Mouse (Mus musculus): ENCODE results near the gene Ttc4.

Gene Ttc4

GRCm38 (mm10) chr4:106678442-106679118 lies at the start of gene Ttc4:
Ttc4 (minus strand) TSS chr4:106678944.
- peak; percentile 69 to 86 for DNase-seq (ENCODE audit: low spot score in 2 of 2)

DNA sequence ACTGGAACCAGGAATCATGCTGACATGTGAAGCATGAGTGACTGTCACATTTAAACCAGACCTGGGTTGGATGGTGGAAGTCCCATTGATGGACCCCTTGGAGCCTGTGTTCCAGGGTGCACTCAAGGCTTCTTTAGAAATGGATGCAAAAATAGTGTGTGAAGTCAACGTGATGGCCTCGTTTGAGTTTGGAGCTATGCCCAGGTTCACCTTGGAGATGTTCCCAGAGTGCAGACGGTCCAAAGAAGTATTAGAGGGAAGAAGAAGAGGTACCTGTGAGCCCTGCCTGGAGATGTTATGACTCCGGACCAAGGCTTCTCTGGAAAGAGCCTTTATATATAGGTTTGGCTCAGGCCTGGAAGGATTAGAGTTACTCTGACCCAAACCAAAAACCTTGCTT lies 41.9 kb upstream of the Ttc4 start:
- no peak for DNase-seq (ENCODE audit: low spot score in 2 of 2)

- no peak for DNase-seq (ENCODE audit: low spot score in 2 of 2)
These were observed 34.9 kb upstream of the Ttc4 start for GRCm38 (mm10) chr4:106713622-106714021.

DNA sequence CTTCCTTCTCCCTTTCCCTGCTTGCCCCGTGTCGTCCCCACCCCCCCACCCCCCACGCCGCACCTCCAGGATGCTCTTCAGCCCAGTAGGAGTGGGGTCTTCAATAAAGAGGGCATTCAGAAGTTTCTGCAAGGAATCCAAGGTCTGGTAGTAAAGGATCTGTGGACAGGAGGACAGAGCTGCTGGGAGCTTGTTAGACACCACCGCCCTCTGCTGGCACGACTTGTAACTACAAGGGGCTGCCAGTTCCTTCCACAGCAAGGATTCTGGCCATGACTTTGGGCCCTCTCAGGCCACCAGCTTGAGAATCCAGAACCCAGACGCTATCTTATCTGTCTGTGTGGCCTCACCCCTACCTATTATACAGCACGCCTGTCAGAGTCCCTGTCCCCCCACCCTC lies 29.7 kb upstream of the Ttc4 start:
- peak; percentile 37 to 63 for DNase-seq (ENCODE audit: low spot score in 2 of 2)

GRCm38 (mm10) chr4:106707957-106708356 lies 29.2 kb upstream of the Ttc4 start:
- no peak for DNase-seq (ENCODE audit: low spot score in 2 of 2)

- no peak for DNase-seq (ENCODE audit: low spot score in 2 of 2)
These were observed 26.4 kb upstream of the Ttc4 start for GRCm38 (mm10) chr4:106705096-106705665.

GRCm38 (mm10) chr4:106704416-106704815 lies 25.7 kb upstream of the Ttc4 start:
- no peak for DNase-seq (ENCODE audit: low spot score in 2 of 2)

GRCm38 (mm10) chr4:106703956-106704355 lies 25.2 kb upstream of the Ttc4 start:
- DNase-seq (ENCODE audit: low spot score in 2 of 2): no peak

DNA sequence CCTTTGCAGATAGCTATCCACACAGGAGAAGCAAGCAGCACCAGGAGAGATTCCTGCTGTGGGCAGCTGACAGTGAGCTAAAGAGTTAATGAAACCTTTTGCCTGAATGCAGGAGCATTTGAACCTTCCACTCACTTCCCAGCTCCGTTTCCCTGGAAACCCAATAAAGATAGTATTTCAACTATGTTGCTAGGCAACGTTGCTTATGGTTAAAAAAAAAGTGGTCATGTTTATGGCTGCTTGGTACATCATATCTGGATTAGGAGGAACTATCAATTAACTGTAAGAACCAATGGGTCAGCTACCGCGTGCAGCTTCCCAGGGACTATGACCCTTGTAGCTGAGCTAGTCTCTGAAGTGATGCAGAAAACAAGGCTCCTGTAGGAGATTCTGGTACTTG lies 22.1 kb upstream of the Ttc4 start:
- no peak for DNase-seq (ENCODE audit: low spot score in 2 of 2)

- DNase-seq (ENCODE audit: low spot score in 2 of 2): no peak
These were observed 21.2 kb upstream of the Ttc4 start for GRCm38 (mm10) chr4:106699989-106700388.

DNA sequence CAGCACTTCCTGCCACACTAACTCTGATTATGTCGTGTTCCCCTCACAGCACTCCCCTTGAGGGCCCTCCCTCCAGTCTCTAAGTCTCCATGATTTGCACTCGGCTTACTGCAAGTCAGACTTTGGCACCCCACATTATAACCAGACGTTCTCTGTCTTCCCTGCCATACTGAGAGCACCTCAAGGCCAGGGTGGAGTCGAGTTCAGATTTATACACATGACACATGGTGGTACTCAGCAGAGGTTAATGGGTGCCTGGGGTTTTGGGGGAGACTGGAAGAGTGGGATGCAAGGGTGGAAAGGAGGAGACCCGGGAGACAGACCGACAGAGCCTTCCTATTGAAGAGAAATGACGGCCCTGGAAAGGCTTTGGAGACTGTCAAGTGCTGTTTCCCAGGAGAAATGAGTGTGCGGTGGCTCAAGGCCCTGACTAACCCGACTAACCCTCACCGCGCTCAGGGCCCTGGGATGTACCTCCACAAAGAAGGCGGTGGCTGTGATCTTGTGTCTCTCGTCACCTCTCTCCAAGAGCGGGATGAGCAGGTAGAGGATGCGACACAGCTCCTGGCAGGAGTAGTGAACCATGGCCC lies 15.2 kb upstream of the Ttc4 start:
- DNase-seq (ENCODE audit: low spot score in 2 of 2): no peak

- DNase-seq (ENCODE audit: low spot score in 2 of 2): no peak
These were observed 10.0 kb upstream of the Ttc4 start for GRCm38 (mm10) chr4:106688636-106689296.

- DNase-seq (ENCODE audit: low spot score in 2 of 2): no peak
These were observed 2.2 kb upstream of the Ttc4 start for GRCm38 (mm10) chr4:106680955-106681354.

GRCm38 (mm10) chr4:106679152-106679551 lies 408 bp upstream of the Ttc4 start:
- DNase-seq (ENCODE audit: low spot score in 2 of 2): no peak

- DNase-seq (ENCODE audit: low spot score in 2 of 2): no peak
These were observed 2.0 kb downstream of the Ttc4 start for GRCm38 (mm10) chr4:106676749-106677148.

- DNase-seq (ENCODE audit: low spot score in 2 of 2): no peak
These were observed 12.2 kb downstream of the Ttc4 start for GRCm38 (mm10) chr4:106666546-106666945.

GRCm38 (mm10) chr4:106665673-106666072 lies 13.1 kb downstream of the Ttc4 start:
- DNase-seq (ENCODE audit: low spot score in 2 of 2): no peak

DNA sequence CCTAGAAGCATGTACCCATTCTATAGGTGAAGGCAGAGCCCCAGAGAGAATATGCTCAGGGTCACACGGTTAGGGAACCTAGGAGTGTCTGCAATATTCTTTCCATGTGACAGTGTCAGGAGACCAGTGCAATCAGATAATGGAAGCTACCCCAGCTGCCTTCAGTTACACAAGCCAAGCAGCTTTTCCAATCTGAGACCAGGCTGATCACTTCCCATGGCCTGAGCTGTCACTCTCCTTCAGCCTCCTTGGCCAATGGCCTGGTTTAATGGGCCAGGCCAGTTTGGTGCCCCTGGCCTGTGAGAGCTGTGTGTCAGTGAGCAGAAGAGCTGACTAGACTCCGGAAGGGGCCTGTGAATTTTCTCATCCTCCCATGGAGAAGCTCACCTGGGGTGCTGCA lies 13.5 kb downstream of the Ttc4 start:
- no peak for DNase-seq (ENCODE audit: low spot score in 2 of 2)

DNA sequence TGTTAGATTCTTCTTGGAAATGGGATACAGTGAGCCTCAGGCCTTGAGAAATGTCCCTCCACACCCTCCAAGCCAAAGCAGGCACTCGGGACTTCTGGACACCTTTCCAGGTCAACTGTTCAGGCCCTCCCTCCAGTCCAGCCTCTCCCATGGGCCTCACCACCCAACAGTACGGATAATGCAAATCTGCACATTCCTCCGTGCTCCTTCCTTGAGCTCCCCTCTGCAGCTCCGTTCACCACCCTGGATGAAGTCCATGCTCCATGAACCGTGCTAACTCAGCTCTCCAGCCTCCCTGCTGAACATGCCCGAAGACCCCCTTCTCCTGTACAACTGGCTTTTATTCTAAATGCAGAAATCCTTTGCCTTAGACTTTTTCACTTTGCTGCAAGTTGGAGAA lies 14.0 kb downstream of the Ttc4 start:
- DNase-seq (ENCODE audit: low spot score in 2 of 2): no peak

DNA sequence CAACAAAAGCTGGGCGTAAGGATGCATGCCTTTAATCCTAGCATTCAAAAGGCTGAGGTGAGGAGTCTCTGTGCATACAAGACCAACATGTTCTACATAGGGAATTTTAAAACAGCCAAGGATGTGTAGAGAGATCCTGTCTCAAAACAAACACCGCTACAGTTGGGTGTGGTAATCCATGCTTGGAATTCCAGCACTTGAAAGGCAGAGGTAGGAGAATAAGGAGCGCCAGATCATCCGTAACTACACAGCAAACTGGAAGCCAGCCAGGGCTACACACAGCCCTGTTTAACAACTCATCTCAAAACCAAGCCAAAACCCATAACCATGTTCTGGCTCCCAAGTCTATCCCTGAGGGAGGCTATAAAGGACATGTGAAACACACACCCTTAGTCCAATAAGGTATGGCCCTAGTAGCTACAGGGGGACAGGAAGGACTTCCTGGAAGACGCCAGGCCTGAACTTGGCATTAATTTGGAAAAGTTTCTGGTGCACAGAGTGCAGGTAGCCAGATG lies 14.7 kb downstream of the Ttc4 start:
- no peak for DNase-seq (ENCODE audit: low spot score in 2 of 2)

DNA sequence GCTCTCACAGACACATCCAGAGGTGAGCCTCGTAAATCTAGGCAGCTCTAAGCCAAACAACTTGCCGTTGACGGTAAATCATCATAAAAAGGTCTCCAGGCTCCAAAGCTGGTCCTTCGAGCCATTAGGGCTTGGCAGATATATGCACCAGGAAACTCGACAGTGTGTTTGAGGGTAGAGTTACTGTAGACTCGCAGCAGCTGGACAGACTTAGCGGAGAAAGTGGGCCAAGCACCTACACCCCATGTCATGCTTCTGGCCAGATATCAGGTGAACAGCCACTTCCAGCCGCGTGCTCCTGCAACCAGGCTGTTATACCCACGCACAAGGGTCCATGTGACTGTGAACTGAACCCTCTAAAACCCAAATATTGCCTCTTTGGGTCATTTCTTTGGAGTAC lies 23.1 kb downstream of the Ttc4 start:
- no peak for DNase-seq (ENCODE audit: low spot score in 2 of 2)

DNA sequence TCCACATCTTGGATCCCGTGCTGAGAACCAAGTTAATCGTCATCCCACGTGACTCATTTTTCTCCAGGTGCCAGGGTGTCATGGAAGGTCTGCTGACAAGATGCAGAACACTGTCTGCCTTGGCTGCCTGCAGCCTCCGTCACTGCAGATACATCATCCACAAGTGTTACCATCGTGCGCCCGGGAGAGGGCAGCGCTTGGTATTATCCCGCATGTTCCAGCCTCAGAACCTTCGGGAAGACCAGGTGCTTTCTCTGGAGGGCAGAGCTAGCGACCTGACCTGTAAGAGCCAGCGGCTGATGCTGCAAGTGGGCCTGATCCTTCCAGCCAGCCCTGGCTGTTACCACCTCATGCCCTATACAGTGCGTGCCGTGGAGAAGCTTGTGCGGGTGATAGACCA lies 25.7 kb downstream of the Ttc4 start:
- DNase-seq (ENCODE audit: low spot score in 2 of 2): no peak

DNA sequence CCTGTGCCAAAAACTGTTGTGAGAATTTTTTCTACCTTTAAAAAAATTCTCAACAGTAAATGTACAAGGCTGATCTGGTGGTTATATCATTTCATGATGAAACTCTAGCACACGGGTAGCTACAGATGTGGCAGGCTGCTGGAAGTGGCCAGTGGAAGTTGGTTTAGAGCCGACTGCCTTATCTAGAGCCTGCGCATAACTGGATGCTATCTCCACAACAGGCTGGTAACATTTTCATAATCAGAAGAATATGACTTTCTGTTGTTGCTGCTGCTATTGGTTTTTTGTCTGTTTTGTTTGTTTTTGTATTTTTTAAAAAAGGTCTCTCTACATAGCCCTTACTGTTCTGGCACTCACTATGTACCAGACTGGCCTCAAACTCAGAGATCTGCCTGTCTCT lies 26.2 kb downstream of the Ttc4 start:
- no peak for DNase-seq (ENCODE audit: low spot score in 2 of 2)

Data from heart, adult 9 months (tissue).